Mouse (Mus musculus) adrenal gland, postnatal 10 days (tissue): ENCODE data around the gene Timeless. TPM values are rescaled to one million over a fixed set of nuclear protein-coding genes. Genes with fewer than 3 reads are reported as not detected.
"Not testable (repeated sequence)": the region's sequence is repeated elsewhere in the genome, so short reads cannot be mapped to it uniquely, and the experiment has no call there.

Experiments used
- DNase-seq: peaks from one replicate; pipeline ENCODE4 v3.0.0; 2021; ENCODE audit warnings: mixed read lengths
- total RNA-seq, 2 experiments: library from RNA; stranded (reverse); gene quantifications; 2 replicates each; pipeline ENCODE4 v1.2.3; 2021

The Timeless gene
- total RNA-seq, 2 experiments from 2014 or later: 16.4 to 21.9 TPM

DNA sequence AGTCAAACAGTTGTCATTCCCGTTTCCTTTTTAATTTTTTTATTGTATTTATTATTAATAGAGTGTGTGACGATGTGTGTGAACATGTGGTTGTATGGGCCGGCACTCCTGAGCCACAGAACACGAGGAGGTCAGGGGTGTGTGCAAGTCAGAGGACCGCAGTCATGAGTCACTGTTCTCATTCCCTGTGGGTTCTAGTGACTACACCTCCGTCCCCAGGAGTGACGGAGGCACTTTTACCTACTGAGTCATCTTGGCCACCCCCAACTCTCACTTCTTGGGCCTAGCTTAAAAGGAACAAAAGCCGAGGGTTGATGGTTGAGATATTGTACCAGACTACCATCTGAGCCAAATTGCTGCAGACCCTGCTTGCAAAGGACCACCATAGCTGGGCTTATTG, 24.5 kb downstream of the Timeless start:
- no peak for DNase-seq

DNA sequence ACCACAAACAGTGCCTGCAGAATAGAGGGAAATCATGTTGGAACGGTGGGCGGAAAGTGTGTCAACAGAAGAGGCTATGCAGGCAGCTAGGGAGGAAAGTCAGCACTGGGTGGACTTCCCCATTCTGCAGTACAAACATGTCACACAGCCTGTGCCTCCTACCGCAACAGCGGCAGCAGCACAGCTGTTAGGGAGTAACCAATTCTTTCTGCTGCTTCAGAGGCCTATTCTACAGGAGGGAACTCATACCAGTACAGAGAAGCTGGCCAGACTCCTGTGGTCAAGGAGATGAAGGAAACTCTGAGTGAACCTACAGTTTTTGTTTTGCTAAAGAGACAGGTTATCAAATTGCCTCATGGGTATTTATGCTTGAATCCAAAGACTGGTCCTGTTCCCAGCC, 27.1 kb downstream of the Timeless start:
- no peak for DNase-seq

- DNase-seq: no peak
Measured at GRCm38 (mm10) chr10:128259946-128260345, 28.1 kb downstream of the Timeless start.

DNA sequence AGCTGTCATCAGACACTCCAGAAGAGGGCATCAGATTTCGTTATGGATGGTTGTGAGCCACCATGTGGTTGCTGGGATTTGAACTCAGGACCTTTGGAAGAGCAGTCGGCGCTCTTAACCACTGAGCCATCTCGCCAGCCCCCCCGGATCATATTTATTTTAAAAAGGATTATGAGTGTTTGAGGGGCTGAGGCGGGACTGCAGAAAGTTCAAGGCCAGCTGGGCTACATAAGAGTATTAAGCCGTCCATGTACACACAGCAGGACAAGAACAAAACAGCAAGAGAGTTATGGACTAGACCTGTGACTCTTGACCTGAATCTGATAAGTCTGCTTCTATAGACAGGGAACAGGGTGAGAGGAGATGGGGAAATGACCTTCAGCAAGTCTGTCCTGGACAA, 28.5 kb downstream of the Timeless start:
- not testable (repeated sequence) for DNase-seq

GRCm38 (mm10) chr10:128262300-128262699, 30.4 kb downstream of the Timeless start:
- no peak for DNase-seq

DNA sequence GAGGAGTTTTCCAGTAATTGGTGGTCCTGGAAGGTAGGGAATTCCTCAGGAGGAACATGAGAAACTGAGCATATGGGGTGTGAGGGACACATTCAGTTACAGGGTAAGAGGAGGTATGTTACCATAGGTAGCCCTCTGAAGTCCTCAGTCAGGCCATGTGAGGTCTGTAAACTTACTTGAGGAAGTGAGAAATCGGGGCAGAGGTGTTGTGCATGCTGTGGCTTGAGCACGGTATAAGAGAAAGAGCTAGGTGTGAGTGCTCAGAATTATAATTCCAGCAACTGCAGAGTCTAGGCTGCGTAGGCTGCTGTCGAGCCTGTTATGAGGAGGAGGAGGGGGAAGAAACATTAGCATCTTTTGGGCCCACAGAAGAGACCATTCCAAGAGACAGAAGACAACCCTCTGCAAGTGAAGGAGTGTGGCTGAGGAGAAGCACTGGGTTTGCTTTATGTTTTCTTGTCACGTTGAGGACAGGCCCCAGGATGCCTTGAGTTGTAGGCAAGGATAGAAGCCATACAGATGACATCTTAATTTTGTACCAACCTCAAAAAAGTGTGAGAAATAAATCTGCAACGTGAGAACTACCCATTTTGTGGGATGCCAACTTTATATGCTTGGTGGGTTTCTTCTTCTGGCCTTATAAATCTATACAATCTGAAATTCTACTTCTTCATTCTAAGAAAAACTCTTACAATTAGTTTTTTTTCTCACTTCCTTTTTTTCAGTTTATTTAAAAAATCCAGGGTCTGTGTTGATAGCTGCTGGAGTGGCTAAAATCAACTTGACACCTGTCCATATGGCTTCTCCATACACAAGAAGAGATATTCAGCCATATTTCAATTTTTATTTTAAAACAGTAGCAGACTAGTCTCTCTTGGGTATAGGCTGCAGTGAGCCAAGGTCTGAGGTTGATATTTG, 31.8 kb downstream of the Timeless start:
- no peak for DNase-seq

DNA sequence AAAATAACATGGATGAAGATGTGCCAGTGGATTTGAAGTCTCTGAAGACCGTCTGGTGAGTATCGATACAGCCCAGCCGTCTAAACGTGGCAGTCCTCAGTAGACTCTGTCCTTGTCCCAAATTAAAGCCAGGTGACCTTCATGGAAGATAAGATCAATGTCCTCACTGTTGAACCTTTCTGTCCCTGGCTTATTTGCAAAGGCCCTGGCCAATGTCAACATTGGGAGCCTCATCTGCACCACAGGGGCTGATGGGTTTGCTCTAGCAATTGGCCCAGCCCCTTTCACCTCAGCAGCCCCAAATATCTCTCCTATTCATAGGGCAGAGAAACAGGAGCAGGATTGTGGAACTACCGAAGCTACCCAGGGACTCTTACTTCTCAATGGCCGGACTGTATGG, 36.5 kb downstream of the Timeless start, which contains the start of gene Apof:
TSS of gene Apof (plus strand) at position 301 of the 400 bp plus-strand sequence.
- no peak for DNase-seq

DNA sequence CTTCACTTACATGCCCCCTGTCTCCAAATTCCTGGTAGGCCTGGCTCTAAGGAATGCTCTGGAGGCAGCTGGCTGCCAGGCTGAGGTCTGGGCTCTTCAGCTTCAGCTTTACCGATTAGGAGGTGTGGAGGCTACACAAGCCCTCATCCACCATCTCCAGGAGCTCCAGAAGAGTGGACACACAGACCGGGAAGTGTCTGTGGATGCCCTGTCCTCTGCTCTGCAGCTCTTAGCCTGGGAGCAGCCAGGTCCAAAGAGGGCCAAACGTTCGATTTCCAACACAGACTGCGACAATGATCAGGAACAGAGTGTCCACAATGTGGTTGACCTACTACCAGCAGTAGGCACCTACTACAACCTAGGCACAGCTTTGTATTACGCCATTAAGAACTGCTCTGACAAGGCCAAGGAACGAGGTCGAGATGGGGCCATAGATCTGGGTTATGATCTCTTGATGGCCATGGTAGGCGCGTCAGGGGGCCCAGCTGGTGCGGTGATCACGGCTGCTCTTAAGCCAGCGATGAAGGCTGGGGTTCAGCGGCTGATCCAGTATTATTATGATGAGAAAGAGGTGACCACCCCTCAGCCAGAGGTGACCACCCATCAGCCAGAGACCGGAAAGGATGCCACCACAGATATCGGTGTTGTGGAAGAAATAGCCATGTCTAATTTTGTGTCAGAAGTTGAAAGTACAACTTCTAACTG, 37.5 kb downstream of the Timeless start:
- no peak for DNase-seq

DNA sequence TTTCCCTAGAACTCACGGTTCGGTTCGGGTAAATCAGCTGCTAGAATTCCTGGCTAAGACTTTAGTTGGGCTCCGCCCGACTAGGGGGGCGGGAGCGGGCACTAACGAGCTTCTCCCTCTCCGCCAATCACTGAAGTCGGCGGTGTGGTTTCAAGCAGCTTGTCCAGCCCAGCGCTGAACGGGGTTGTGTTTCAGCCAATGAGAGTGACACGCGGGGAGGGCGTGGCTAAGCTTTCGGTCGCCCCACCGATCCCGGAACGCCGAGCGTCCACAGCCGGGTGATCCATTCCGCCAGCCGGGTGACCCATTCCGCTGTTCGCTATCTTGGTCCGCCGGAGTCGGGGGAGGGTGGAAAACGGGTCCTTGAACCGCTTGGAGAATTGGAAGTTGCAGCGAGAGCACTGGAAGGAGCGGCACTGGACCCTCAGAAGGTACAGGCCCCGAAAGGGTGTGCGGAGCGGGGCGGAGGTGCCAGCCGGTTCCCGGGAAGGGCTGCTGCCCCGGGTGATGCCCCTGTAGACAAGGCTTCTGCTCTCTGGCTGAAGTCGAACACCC, 38.5 kb downstream of the Timeless start, which contains the start of gene Stat2:
TSS of gene Stat2 (plus strand) at position 273 of the 555 bp plus-strand sequence.
- DNase-seq: peak; percentile 98

GRCm38 (mm10) chr10:128270866-128271265, 39.0 kb downstream of the Timeless start:
- no peak for DNase-seq

DNA sequence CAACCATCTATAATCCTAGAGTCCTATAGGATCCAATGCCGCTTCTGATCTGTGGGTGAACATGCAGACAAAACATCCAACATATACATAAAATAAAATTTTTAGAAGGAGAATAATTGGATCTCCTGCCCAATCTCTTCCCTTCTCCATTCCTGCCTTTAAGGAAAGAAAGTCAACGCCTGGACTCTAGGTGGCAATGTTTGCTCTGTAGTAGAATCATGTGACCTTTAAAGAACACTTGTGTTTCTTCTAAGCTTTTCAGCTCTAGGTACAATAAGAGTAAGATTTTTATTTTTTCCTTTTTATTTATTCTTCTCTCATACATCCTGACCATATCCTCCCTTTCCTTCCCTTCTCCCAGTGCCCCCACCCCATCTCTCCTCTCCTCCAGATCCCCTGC, 40.0 kb downstream of the Timeless start:
- no peak for DNase-seq

GRCm38 (mm10) chr10:128272819-128273439, 41.1 kb downstream of the Timeless start:
- not testable (repeated sequence) for DNase-seq

DNA sequence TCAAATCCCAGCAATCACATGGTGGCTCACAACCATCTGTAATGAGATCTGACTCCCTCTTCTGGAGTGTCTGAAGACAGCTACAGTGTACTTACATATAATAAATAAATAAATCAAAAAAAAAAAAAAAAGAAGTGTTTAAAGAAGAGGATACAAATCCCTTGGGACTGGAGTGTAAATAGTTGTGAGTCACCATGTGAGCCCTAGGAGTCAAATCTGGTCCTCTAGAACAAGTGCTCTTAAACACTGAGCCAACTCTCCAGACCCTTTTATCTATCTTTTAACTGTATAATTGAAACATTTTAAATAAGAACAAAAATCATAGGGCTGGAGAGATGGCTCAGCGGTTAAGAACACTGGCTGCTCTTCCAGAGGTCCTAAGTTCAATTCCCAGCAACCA, 43.5 kb downstream of the Timeless start:
- not testable (repeated sequence) for DNase-seq

GRCm38 (mm10) chr10:128278158-128278557, 46.3 kb downstream of the Timeless start:
- DNase-seq: no peak

DNA sequence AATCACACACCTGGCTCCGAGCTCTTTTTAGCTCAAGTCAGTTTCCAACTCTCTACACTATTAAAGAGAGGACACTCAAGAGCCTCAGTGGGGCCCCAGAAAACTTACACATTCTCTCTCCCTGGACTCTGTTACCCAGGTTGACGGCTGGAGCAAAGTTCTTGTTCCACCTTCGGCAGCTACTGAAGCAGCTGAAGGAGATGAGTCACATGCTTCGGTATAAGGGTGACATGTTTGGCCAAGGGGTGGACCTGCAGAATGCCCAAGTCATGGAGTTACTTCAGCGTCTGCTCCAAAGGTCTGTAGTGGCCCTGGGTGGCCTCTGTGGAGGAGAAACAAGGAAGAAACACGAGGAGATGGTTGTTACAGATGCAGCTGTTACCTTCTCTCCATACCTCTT, 49.1 kb downstream of the Timeless start:
- DNase-seq: no peak

DNA sequence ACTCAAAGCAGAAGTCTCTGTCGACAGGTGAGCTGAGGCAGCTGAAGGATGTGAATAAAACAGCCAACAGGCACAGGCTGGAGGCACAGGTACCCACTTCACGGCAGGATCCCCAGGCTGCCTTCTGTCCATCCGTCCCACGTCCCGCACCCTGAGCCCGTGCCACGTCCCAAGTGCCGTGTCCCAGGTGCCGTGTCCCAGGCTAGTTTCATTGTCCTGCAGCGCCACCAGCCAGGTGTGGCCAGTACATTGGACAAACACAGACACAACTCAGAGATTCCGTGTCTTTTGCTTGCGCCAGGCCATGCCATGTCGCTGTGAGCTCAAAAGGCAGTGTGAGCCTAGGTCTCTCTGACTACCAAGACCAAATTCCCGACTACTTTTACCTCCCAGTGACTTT, 49.8 kb downstream of the Timeless start:
- DNase-seq: no peak

DNA sequence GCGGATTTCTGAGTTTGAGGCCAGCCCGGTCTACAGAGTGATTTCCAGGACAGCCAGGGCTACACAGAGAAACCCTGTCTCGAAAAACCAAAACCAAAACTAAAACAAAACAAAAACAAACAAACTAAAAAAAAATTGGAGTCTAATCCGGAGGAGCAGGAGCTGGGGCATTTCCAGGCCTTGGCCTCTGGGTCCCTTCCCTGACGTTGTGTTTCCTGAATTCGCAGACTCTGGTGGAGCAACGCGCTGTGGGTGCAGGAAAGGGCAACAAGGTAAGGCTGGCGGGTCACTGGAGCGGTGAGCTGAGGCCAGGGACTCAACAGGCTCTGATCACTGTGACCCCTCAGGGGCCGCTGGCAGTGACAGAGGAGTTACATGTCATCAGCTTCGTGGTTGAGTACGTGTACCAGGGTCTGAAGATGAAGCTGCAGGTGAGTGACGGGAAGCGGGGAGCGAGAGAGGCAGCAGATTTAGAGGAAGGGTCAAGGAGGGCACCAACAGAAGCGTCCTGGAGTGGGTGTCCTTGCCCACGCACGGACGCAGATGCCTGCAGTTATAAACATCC, 51.1 kb downstream of the Timeless start:
- DNase-seq: no peak

- peak; percentile 78 for DNase-seq
Measured at GRCm38 (mm10) chr10:128283604-128284579, 52.0 kb downstream of the Timeless start.

DNA sequence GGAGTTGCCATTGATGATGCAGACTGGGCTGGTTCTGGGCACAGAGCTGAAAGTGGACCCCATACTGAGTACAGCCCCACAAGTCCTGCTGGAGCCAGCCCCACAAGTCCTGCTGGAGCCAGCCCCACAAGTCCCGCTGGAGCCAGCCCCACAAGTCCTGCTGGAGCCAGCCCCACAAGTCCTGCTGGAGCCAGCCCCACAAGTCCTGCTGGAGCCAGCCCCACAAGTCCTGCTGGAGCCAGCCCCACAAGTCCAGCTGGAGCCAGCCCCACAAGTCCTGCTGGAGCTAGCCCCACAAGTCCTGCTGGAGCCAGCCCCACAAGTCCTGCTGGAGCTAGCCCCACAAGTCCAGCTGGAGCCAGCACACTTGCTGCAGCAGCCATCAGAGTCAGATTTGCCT, 58.7 kb downstream of the Timeless start:
- peak; percentile 15 for DNase-seq

GRCm38 (mm10) chr10:128296370-128297090, 64.7 kb downstream of the Timeless start:
- DNase-seq: no peak
